In the genomic region with DNA sequence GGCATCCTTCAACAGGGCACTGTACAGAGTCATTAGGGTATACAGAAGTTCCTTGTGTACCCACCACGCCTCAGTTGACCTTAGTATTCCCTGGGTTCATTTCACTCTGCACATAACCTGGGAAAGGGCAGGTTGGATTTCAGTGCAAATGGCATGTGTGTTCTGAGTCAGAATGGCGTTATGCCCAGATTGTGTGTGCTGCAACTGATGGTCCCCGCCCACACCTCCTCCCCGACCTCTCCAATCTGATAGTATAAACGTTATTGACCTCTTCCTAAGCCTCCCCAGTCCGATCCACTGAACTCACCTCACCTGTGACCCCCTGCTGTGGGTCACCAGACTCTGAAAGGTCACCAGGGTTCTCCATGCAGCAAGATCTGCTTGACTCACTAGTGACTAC, we compare ENCODE assay signal across 24 mouse cellular contexts. TPM values are rescaled to one million over a fixed set of nuclear protein-coding genes. Genes with fewer than 3 reads are reported as not detected.
A peak's percentile ranks its signal among the peaks of the same experiment; 100 is the strongest.
DNase-seq lines count a peak whose midpoint lies in the region; TF ChIP-seq lines count a peak whose summit lies in the region.
"Had no signal": no experiment of that assay in that cellular context is flagged by ENCODE, and none has a peak within 500 bp of the region (broad histone marks: within the 10 kb centered on the region; RNA-seq: fewer than 3 reads in every experiment).

No protein-coding gene starts in this region.

- peak; percentile 100 for DNase-seq in liver, adult 2 months (ENCODE audit: extremely low read depth, low read depth, low spot score)
- DNase-seq in liver (no peak), adipocyte (ENCODE audit: low spot score) (peak; percentile 37)
- peak; percentile 6 for DNase-seq in layer of hippocampus, adult 9-10 months (ENCODE audit: low spot score)
- no peak for DNase-seq in gastrocnemius, postnatal 14 days
- DNase-seq in right cerebral cortex, postnatal 36 days (ENCODE audit: low spot score in 2 of 2) = no peak
- DNase-seq: adrenal gland, adult 8-10 months; cerebellum, adult 2 months; forebrain, postnatal 0 days; spleen, adult 18-20 months had no signal

- H3K27ac ChIP-seq in liver, adult 2 months (replicated peaks; ENCODE audit: insufficient read depth, low read depth, low read length) = peak overlapping the region; percentile 69
- H3K27ac ChIP-seq in small intestine, adult 2 months (ENCODE audit: insufficient read depth, low read depth, low read length) = peak overlapping the region; percentile 61
- H3K27ac ChIP-seq: embryonic facial prominence, embryonic 12.5 days; kidney, postnatal 0 days had no signal

- WGBS in liver, adult 2 months = 17% methylated on average over 6 of the region's 6 CpGs
- 15% methylated on average over 6 of the region's 6 CpGs for WGBS in small intestine, adult 2 months

- TF ChIP-seq POLR2A in liver, adult 2 months (IDR thresholded peaks at IDR 0.05; ENCODE audit: extremely low read depth, insufficient read depth, low read length) = no peak
- no peak for TF ChIP-seq POLR2A in small intestine, adult 2 months (IDR thresholded peaks at IDR 0.05; ENCODE audit: low read depth, low read length)

- H3K9ac ChIP-seq in liver, adult 2 months (ENCODE audit: low read depth, low read length) = no peak overlapping the region
- H3K9ac ChIP-seq: embryonic facial prominence, embryonic 12.5 days; forebrain, postnatal 0 days had no signal

- no peak for TF ChIP-seq CTCF in liver, adult 2 months (IDR thresholded peaks at IDR 0.05; ENCODE audit: low read depth, low read length)
- TF ChIP-seq CTCF in small intestine, adult 2 months (IDR thresholded peaks at IDR 0.05; ENCODE audit: extremely low read depth, insufficient read length, insufficient replicate concordance, low read depth, low read length) = no peak

- H3K4me1 ChIP-seq in liver, adult 2 months (ENCODE audit: control insufficient read depth, insufficient read depth, low read length) = peaks cover 26% of the 10 kb centered on the region
- H3K4me1 ChIP-seq in small intestine, adult 2 months (ENCODE audit: control insufficient read depth, insufficient read depth, insufficient read length, low read length) = peaks cover 24% of the 10 kb centered on the region
- H3K4me1 ChIP-seq: embryonic facial prominence, embryonic 12.5 days had no signal

- H3K36me3 ChIP-seq in liver, adult 2 months (ENCODE audit: control insufficient read depth, insufficient read depth, low read length) = peaks cover 3% of the 10 kb centered on the region
- H3K36me3 ChIP-seq in small intestine, adult 2 months (ENCODE audit: control insufficient read depth, insufficient read depth, low read length) = 0 out of 2 replicates have a peak, but pooled peaks cover 1% of the 10 kb centered on the region
- H3K36me3 ChIP-seq: embryonic facial prominence, embryonic 12.5 days; G1E had no signal

- H3K79me2 ChIP-seq in liver, adult 2 months (ENCODE audit: control insufficient read depth, insufficient read depth, low read length) = no peaks in the 10 kb centered on the region

- H3K4me3 ChIP-seq in liver, adult 2 months (ENCODE audit: insufficient read depth, low read depth, low read length) = no peak overlapping the region
- H3K4me3 ChIP-seq in small intestine, adult 2 months (ENCODE audit: low read depth, low read length) = no peak overlapping the region
- H3K4me3 ChIP-seq: embryonic facial prominence, embryonic 12.5 days; megakaryocyte, embryonic 14.5 days had no signal

- intact Hi-C loops in gastrocnemius, postnatal 14 days (cut with DNase I; ENCODE audit: low total_unique reads) = no loop called here

- no peaks in the 10 kb centered on the region for H3K27me3 ChIP-seq in liver, adult 2 months (ENCODE audit: control insufficient read depth, insufficient read depth, low read length)
- H3K27me3 ChIP-seq in small intestine, adult 2 months (ENCODE audit: control insufficient read depth, insufficient read depth, low read length) = no peaks in the 10 kb centered on the region
- H3K27me3 ChIP-seq: embryonic facial prominence, embryonic 12.5 days had no signal

RNA-seq across cellular contexts. Expression of a gene that starts 1.8 kb away (rescaled TPM):
- total RNA-seq in liver, adult 2 months (2014; rRNA removed) = 551 and 915 TPM in 2 replicates
- polyA plus RNA-seq in liver, adult 2 months (2012; rRNA removed) = 242 and 580 TPM in 2 replicates
- polyA plus RNA-seq in small intestine, adult 2 months (2012; rRNA removed) = 77.0 and 118 TPM in 2 replicates
- total RNA-seq in gastrocnemius, postnatal 14 days (2021) = not detected
- total RNA-seq: forebrain, postnatal 0 days; G1E; gastrocnemius, adult 8-10 months; heart, adult 8-10 months; left cerebral cortex, adult 18-20 months; midbrain, postnatal 0 days had no signal
- polyA plus RNA-seq: cerebellum, adult 2 months; embryonic facial prominence, embryonic 12.5 days; forebrain, postnatal 0 days; G1E; heart, postnatal 0 days; hindbrain, embryonic 11.5 days; inflammation-experienced regulatory T-cells, adult 6 months; limb, embryonic 11.5 days; lung, embryonic 16.5 days; midbrain, postnatal 0 days had no signal

Comparison
In these comparisons a context has a peak if more than half of its experiments do, and no peak if none do; other contexts are left out.
1. DNase-seq: peak in liver, adult 2 months (single experiment), adipocyte (single experiment) and layer of hippocampus, adult 9-10 months (single experiment); none in liver (single experiment), gastrocnemius, postnatal 14 days (single experiment) and right cerebral cortex, postnatal 36 days (0 of 2).
2. RNA of a gene that starts 1.8 kb away (total RNA-seq): 551 to 915 TPM in liver, adult 2 months; not detected in gastrocnemius, postnatal 14 days; every median in the first group is over 100 times any median in the second.